Mouse (Mus musculus) heart, postnatal 0 days (tissue): ENCODE measurements around the gene Vsig10l. TPM values are rescaled to one million over a fixed set of nuclear protein-coding genes. Genes with fewer than 3 reads are reported as not detected.

ENCODE experiments used
- ATAC-seq: fragments of 200-750 bp; cut with Nextera tagmentation; 2 replicates; pipeline ENCODE4 v1.8.0; 2017; ENCODE audit warnings: low read depth, moderate number of reproducible peaks, moderate library complexity; ENCODE audit not compliant: insufficient read depth
- DNase-seq: peaks from one replicate; pipeline ENCODE4 v3.0.0-alpha.2; 2016; ENCODE audit warnings: low spot score
- H3K27ac ChIP-seq: fragments of 300-500 bp; sonication (generic); 2 replicates; pipeline ENCODE4 v1.5.1; 2014; ENCODE audit warnings: low read depth, mild to moderate bottlenecking
- H3K27me3 ChIP-seq: fragments of 300-500 bp; sonication (generic); 2 replicates; pipeline ENCODE4 v1.6.1; 2014; ENCODE audit warnings: low read length, mixed read lengths; ENCODE audit not compliant: control insufficient read depth, insufficient read depth
- H3K36me3 ChIP-seq: fragments of 300-500 bp; sonication (generic); replicated peaks from 2 replicates; pipeline ENCODE4 v1.6.1; 2014; ENCODE audit warnings: low read length, mixed read lengths; ENCODE audit not compliant: control insufficient read depth, insufficient read depth
- H3K4me1 ChIP-seq: fragments of 300-500 bp; sonication (generic); 2 replicates; pipeline ENCODE4 v1.6.1; 2014; ENCODE audit warnings: antibody characterized with exemption; ENCODE audit not compliant: control insufficient read depth, insufficient read depth
- H3K4me2 ChIP-seq: fragments of 300-500 bp; sonication (generic); 2 replicates; pipeline ENCODE4 v1.6.1; 2014; ENCODE audit warnings: low read depth, mild to moderate bottlenecking, low read length, moderate library complexity
- H3K4me3 ChIP-seq: fragments of 300-500 bp; sonication (generic); 2 replicates; pipeline ENCODE4 v1.5.1; 2014; ENCODE audit warnings: low read depth, low read length
- H3K9ac ChIP-seq: fragments of 300-500 bp; sonication (generic); replicated peaks from 2 replicates; pipeline ENCODE4 v1.6.1; 2014; ENCODE audit warnings: low read depth, low read length, mixed read lengths
- H3K9me3 ChIP-seq: fragments of 300-500 bp; sonication (generic); replicated peaks from 2 replicates; pipeline ENCODE4 v1.6.1; 2016; ENCODE audit warnings: low read length; ENCODE audit not compliant: control insufficient read depth
- CTCF ChIP-seq: IDR thresholded peaks from 2 replicates; pipeline ENCODE4 v1.5.1; 2016; ENCODE audit warnings: antibody characterized with exemption, control low read depth, low read depth
- EP300 ChIP-seq: IDR thresholded peaks from 2 replicates; pipeline ENCODE4 v1.6.1; 2016; ENCODE audit warnings: antibody characterized with exemption, low read depth
- WGBS: fragments of 180-500 bp; shearing (Covaris S2); extraction: QIAGEN DNeasy Blood & Tissue Kit; methylation state at CpG from one replicate; pipeline ENCODE4 v1.1.7; 2014; 5-methylcytosine and 5-hydroxymethylcytosine counted together
- polyA plus RNA-seq: library from polyadenylated mRNA; unstranded; fragments of >200 nt; fragmentation: Nextera tagmentation; extraction: Ambion mirVana; gene quantifications from 2 replicates; pipeline ENCODE4 v1.2.1, GENCODE M21; 2015
- total RNA-seq: library from RNA; depleted of rRNA; stranded (reverse); fragments of >200 nt; gene quantifications from 2 replicates; pipeline ENCODE4 v1.2.3, GENCODE M21; 2014; ENCODE audit warnings: low replicate concordance

Gene Vsig10l
- total and polyA plus RNA-seq, 2 experiments from 2014 or later: 3.1 to 17.7 TPM

DNA sequence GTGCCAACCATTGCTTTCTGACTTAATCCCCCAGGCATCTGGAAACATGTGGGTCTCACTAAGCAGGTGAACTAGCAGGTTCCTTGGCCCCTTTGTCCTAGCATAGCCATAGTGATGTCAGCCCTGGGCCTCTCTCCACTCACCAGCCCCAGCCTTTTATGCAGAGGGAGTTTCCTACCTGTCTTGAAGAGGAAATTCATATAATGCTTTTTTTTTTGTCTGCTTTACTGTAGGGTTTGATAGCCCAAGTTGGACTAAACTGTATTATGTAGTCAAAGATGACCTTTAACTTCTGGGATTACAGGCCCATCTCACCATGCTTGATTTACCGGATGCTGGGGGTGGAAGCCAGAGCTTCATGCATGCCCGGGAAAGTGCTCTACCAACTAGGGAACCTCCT is 13.1 kb upstream of the Vsig10l start:
- DNase-seq: no peak
- Histone ChIP-seq H3K27ac (peak overlapping the region; percentile 77), H3K9ac (no peak overlapping the region), H3K4me3 (no peak overlapping the region), H3K9me3 (no peaks in the 10 kb centered on the region), H3K27me3 (no peaks in the 10 kb centered on the region), H3K36me3 (peaks cover 40% of the 10 kb centered on the region), H3K4me1 (peaks cover 44% of the 10 kb centered on the region), H3K4me2 (no peak overlapping the region)
- ATAC-seq: no peak
- TF ChIP-seq CTCF: no peak
- TF ChIP-seq EP300: no peak
- 94% methylated on average over 2 of the region's 2 CpGs for WGBS

DNA sequence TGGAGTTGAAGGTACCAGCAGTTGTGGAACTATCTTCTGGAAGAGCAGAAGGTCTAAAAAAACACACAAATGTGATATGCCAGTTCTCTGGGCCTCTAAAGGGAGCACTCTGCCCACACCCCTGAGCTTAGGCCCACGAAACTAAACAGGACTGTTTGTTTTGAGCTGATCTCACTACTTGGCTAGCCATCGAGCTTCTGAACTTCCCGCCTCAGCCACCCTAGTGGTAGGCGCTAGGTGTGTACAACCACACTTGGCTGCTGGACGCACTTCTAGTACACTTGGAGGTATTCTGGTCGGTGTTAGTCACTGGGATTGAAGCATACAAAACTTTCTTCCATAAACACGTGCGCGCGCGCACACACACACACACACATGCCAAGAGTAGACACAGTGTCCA is 11.2 kb upstream of the Vsig10l start:
- no peak for DNase-seq
- H3K27me3 ChIP-seq: no peaks in the 10 kb centered on the region
- H3K36me3 ChIP-seq: peaks cover 59% of the 10 kb centered on the region
- H3K9ac ChIP-seq: no peak overlapping the region
- TF ChIP-seq CTCF (no peak), EP300 (no peak)
- no peaks in the 10 kb centered on the region for H3K9me3 ChIP-seq
- H3K4me1 ChIP-seq: peaks cover 32% of the 10 kb centered on the region; the same call in 1 of the 2 replicates
- no peak overlapping the region for H3K4me3 ChIP-seq
- no peak overlapping the region for H3K27ac ChIP-seq
- no peak for ATAC-seq
- no peak overlapping the region for H3K4me2 ChIP-seq
- WGBS: 91% methylated on average over 11 of the region's 11 CpGs

DNA sequence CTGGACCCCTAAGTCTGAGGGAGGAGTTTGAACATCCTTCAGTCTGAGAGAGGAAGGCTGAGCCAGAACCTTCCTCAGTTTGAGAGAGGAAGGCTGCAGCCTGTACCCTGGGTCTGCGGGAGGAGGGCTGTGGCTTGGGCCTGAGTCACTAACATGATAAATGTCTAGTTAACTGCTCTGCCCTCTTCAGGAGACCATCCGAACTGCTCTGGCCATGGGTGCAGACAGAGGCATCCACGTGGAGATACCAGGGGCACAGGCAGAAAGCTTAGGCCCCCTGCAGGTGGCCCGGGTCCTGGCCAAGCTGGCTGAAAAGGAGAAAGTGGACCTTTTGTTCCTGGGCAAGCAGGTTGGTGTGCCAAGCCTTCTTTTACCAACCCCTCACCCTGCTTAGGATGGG is 10.3 kb upstream of the Vsig10l start:
- no peak overlapping the region for H3K4me3 ChIP-seq
- H3K27me3 ChIP-seq: no peaks in the 10 kb centered on the region
- H3K9me3 ChIP-seq: no peaks in the 10 kb centered on the region
- H3K4me2 ChIP-seq: no peak overlapping the region
- H3K4me1 ChIP-seq: peaks cover 24% of the 10 kb centered on the region; the same call in 1 of the 2 replicates
- ATAC-seq (0 out of 2 replicates have a peak, but pooled peaks have one; percentile 28), DNase-seq (peak; percentile 15)
- no peak overlapping the region for H3K9ac ChIP-seq
- 43% methylated on average over 4 of the region's 4 CpGs for WGBS
- H3K27ac ChIP-seq: no peak overlapping the region
- H3K36me3 ChIP-seq: peaks cover 68% of the 10 kb centered on the region
- TF ChIP-seq CTCF: peak; percentile 29
- no peak for TF ChIP-seq EP300

DNA sequence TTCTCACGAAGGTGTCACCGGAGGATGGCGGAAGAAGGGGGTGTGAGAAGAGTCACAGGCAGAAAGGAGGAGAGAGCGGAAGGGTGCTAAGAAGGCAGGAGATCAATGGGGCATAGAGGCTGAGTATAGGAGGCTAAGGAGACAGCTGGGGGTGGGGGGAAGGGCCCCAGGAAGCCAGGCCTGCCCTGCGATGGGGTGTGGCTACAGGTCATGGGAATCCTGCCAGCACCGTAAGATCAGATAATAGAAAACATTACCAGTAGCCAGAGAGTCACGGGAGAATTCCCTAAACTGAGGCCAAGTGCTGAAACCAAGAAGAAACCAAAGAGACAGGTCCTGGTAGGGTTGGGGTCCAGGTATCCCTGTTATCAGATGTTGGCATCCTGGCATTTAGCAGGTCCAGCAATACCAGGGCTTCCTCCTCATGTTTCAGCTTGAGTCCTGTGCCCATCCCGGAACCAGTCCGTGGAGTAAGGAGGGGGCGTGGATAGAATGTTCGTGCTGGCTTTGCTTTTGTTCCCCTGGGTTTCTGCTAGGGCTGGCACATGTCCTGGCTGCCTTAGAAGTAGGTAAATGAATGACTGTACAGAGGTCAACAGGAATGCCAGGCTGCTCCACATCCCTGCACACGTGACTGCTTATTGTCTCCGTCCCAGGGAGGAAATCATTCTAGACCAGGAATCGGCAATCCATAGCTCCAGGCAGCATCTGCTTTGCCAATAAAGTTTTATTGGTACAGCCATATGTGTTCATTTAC is 9.2 kb upstream of the Vsig10l start:
- Histone ChIP-seq H3K36me3 (peaks cover 73% of the 10 kb centered on the region), H3K27ac (no peak overlapping the region), H3K4me1 (peaks cover 12% of the 10 kb centered on the region; the same call in 1 of the 2 replicates), H3K9ac (no peak overlapping the region), H3K4me3 (no peak overlapping the region), H3K27me3 (no peaks in the 10 kb centered on the region), H3K4me2 (no peak overlapping the region), H3K9me3 (no peaks in the 10 kb centered on the region)
- 76% methylated on average over 14 of the region's 14 CpGs for WGBS
- TF ChIP-seq CTCF (no peak), EP300 (no peak)
- ATAC-seq: no peak
- DNase-seq: no peak

DNA sequence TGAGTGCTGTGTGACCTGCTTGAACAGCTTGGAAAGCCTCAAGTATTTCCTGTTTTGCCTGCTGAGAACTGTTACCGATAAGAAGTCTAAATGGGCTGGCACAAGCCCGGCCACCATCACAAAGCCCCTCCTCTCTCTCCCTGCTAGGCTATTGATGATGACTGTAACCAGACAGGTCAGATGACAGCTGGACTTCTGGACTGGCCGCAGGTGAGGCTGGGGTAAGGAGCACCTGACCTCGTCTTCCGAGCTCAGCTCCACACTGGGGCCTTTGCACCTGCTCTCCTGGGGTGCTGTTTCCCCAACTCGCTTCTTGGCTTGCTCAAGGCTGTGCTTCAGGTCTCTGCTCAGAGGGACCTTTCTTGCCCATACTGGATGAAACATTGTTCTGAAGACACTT is 8.6 kb upstream of the Vsig10l start:
- Histone ChIP-seq H3K27me3 (no peaks in the 10 kb centered on the region), H3K36me3 (peaks cover 73% of the 10 kb centered on the region), H3K4me1 (peaks cover 6% of the 10 kb centered on the region; the same call in 1 of the 2 replicates), H3K9ac (no peak overlapping the region), H3K4me2 (no peak overlapping the region), H3K9me3 (no peaks in the 10 kb centered on the region), H3K27ac (no peak overlapping the region), H3K4me3 (no peak overlapping the region)
- DNase-seq (no peak), ATAC-seq (no peak)
- 80% methylated on average over 6 of the region's 6 CpGs for WGBS
- TF ChIP-seq CTCF: no peak
- no peak for TF ChIP-seq EP300

DNA sequence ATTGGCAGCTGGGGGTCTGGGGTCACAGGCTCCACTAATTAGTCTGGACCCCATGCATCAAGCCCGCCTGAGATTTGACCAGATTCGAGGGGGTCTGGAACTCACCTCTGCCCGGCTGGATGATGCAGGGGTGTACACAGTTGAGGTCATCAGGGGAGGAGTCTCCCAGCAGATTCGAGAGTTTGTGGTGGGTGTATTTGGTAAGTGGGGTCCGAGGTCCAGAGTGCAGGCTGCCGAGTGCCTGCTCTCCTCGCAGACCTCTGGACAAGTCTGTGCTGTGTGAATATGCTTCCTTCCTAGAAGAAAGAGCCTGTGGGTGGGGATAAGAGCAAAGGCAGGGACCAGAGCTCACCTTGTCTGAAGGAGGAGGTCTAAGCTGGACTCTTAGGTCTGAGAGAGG is 1.0 kb downstream of the Vsig10l start:
- no peaks in the 10 kb centered on the region for H3K9me3 ChIP-seq
- no peak overlapping the region for H3K4me3 ChIP-seq
- H3K27ac ChIP-seq: no peak overlapping the region
- ATAC-seq (no peak), DNase-seq (no peak)
- H3K9ac ChIP-seq: no peak overlapping the region
- H3K36me3 ChIP-seq: no peaks in the 10 kb centered on the region
- H3K4me2 ChIP-seq: no peak overlapping the region
- TF ChIP-seq CTCF (no peak), EP300 (no peak)
- H3K4me1 ChIP-seq: peaks cover 9% of the 10 kb centered on the region
- H3K27me3 ChIP-seq: no peaks in the 10 kb centered on the region
- WGBS: 81% methylated on average over 7 of the region's 7 CpGs
